Mouse (Mus musculus) brain, embryonic 14.5 days (tissue): ENCODE data around the gene BC025920.

Source experiments
- CTCF ChIP-seq: fragments of 200-500 bp; IDR thresholded peaks from 2 replicates; pipeline ENCODE4 v1.5.1; 2012; ENCODE audit warnings: inconsistent platforms, mild to moderate bottlenecking, moderate library complexity, borderline replicate concordance; ENCODE audit not compliant: insufficient read depth, insufficient read length; ENCODE audit errors: extremely low read depth
- POLR2A ChIP-seq: fragments of 200-500 bp; IDR thresholded peaks from 2 replicates; pipeline ENCODE4 v1.6.1; 2012; ENCODE audit warnings: mild to moderate bottlenecking, inconsistent platforms, borderline replicate concordance; ENCODE audit not compliant: poor library complexity, insufficient read depth, insufficient read length, severe bottlenecking; ENCODE audit errors: extremely low read depth

- TF ChIP-seq CTCF (no peak), POLR2A (no peak)
These were observed 12.8 kb upstream of the BC025920 start for GRCm38 (mm10) chr10:81593223-81593622.
